In genomic region chr12:114612108-114612507, GRCm38 (mm10) we compare ENCODE assay signal across 19 mouse cellular contexts.
DNase-seq lines count a peak whose midpoint lies in the region; ATAC-seq and TF ChIP-seq lines count a peak whose summit lies in the region.
"Had no signal": no experiment of that assay in that cellular context is flagged by ENCODE, and none has a peak within 500 bp of the region (broad histone marks: within the 10 kb centered on the region; RNA-seq: fewer than 3 reads in every experiment).

No protein-coding gene starts in this region.

- H3K9ac ChIP-seq in intestine, postnatal 0 days (ENCODE audit: low read depth, low read length) = no peak overlapping the region
- H3K9ac ChIP-seq in midbrain, postnatal 0 days (replicated peaks; ENCODE audit: low read length, poor library complexity, severe bottlenecking) = no peak overlapping the region
- H3K9ac ChIP-seq: forebrain, embryonic 13.5 days; heart, embryonic 15.5 days; kidney, embryonic 15.5 days; liver, postnatal 0 days; neural tube, embryonic 12.5 days had no signal

- H3K36me3 ChIP-seq in intestine, postnatal 0 days (ENCODE audit: control insufficient read depth, insufficient read depth) = no peaks in the 10 kb centered on the region
- no peaks in the 10 kb centered on the region for H3K36me3 ChIP-seq in embryonic facial prominence, embryonic 10.5 days (replicated peaks)
- no peaks in the 10 kb centered on the region for H3K36me3 ChIP-seq in midbrain, postnatal 0 days (ENCODE audit: insufficient read depth, low read length)
- H3K36me3 ChIP-seq: G1E; heart, embryonic 15.5 days; kidney, embryonic 15.5 days; neural tube, embryonic 12.5 days had no signal

- 57% methylated on average over 2 of the region's 2 CpGs for WGBS in intestine, postnatal 0 days
- WGBS in embryonic facial prominence, embryonic 10.5 days = 84% methylated on average over 2 of the region's 2 CpGs
- 73% methylated on average over 2 of the region's 2 CpGs for WGBS in midbrain, postnatal 0 days

- TF ChIP-seq CTCF in intestine, postnatal 0 days (IDR thresholded peaks at IDR 0.05; ENCODE audit: low read depth) = no peak
- no peak for TF ChIP-seq CTCF in midbrain, postnatal 0 days (IDR thresholded peaks at IDR 0.05)

- H3K27me3 ChIP-seq in intestine, postnatal 0 days (replicated peaks; ENCODE audit: control insufficient read depth, insufficient read depth, low read length) = no peaks in the 10 kb centered on the region
- H3K27me3 ChIP-seq in embryonic facial prominence, embryonic 10.5 days (replicated peaks; ENCODE audit: low read depth, poor library complexity, severe bottlenecking) = no peaks in the 10 kb centered on the region
- H3K27me3 ChIP-seq in midbrain, postnatal 0 days (ENCODE audit: insufficient read depth, low read length) = no peaks in the 10 kb centered on the region
- H3K27me3 ChIP-seq: forebrain, embryonic 13.5 days; heart, embryonic 15.5 days; kidney, embryonic 15.5 days; neural tube, embryonic 12.5 days had no signal

- no peak overlapping the region for H3K4me2 ChIP-seq in intestine, postnatal 0 days (replicated peaks; ENCODE audit: low read depth)
- no peak overlapping the region for H3K4me2 ChIP-seq in midbrain, postnatal 0 days (ENCODE audit: low read depth, low read length, poor library complexity, severe bottlenecking)
- H3K4me2 ChIP-seq: forebrain, embryonic 13.5 days; heart, embryonic 15.5 days; kidney, embryonic 15.5 days; neural tube, embryonic 12.5 days had no signal

- H3K4me3 ChIP-seq in intestine, postnatal 0 days (ENCODE audit: low read depth, low read length) = no peak overlapping the region
- no peak overlapping the region for H3K4me3 ChIP-seq in embryonic facial prominence, embryonic 10.5 days
- no peak overlapping the region for H3K4me3 ChIP-seq in midbrain, postnatal 0 days (ENCODE audit: low read depth, low read length)
- H3K4me3 ChIP-seq: forebrain, embryonic 13.5 days; heart, embryonic 15.5 days; kidney, embryonic 15.5 days; neural tube, embryonic 12.5 days had no signal

- no peak overlapping the region for H3K27ac ChIP-seq in intestine, postnatal 0 days (ENCODE audit: low read depth, low read length)
- no peak overlapping the region for H3K27ac ChIP-seq in embryonic facial prominence, embryonic 10.5 days (replicated peaks)
- no peak overlapping the region for H3K27ac ChIP-seq in midbrain, postnatal 0 days (ENCODE audit: low read depth, low read length)
- H3K27ac ChIP-seq: forebrain, embryonic 13.5 days; heart, embryonic 15.5 days; kidney, embryonic 15.5 days; neural tube, embryonic 12.5 days had no signal

- H3K9me3 ChIP-seq in intestine, postnatal 0 days (ENCODE audit: control insufficient read depth) = 0 out of 2 replicates have a peak, but pooled peaks cover 5% of the 10 kb centered on the region
- peaks cover 34% of the 10 kb centered on the region for H3K9me3 ChIP-seq in embryonic facial prominence, embryonic 10.5 days
- H3K9me3 ChIP-seq in midbrain, postnatal 0 days (ENCODE audit: low read length) = peaks cover 24% of the 10 kb centered on the region; the same call in 1 of the 2 replicates

- ATAC-seq in common myeloid progenitor, adult 5-6 weeks (replicated peaks; ENCODE audit: low read depth, poor library complexity, severe bottlenecking) = peak; percentile 90
- peak; percentile 73 for ATAC-seq in monocyte, adult 5-6 weeks (replicated peaks; ENCODE audit: insufficient number of reproducible peaks, low FRiP score, low TSS enrichment, poor library complexity, severe bottlenecking)
- ATAC-seq in intestine, postnatal 0 days = no peak
- no peak for ATAC-seq in midbrain, postnatal 0 days (ENCODE audit: low FRiP score)
- ATAC-seq: forebrain, embryonic 13.5 days; liver, postnatal 0 days; midbrain, embryonic 16.5 days had no signal

- DNase-seq in CD4-positive, CD25-positive, alpha-beta regulatory T cell, adult 2 months (ENCODE audit: low read depth, low spot score) = peak; percentile 47
- DNase-seq in thymus, postnatal 14 days = peak; percentile 78
- DNase-seq in embryonic facial prominence, embryonic 10.5 days (ENCODE audit: low spot score) = no peak
- DNase-seq in midbrain, postnatal 0 days (ENCODE audit: low spot score) = no peak
- DNase-seq: cerebellum, adult 2 months; cerebellum, postnatal 36 days; gastrocnemius, postnatal 25 days; liver, postnatal 0 days; lung, postnatal 10 days; right cerebral cortex, adult 18-20 months had no signal

- no peaks in the 10 kb centered on the region for H3K4me1 ChIP-seq in intestine, postnatal 0 days (replicated peaks; ENCODE audit: control insufficient read depth, insufficient read depth, low read length)
- no peaks in the 10 kb centered on the region for H3K4me1 ChIP-seq in embryonic facial prominence, embryonic 10.5 days
- H3K4me1 ChIP-seq in midbrain, postnatal 0 days (ENCODE audit: insufficient read depth, low read length) = no peaks in the 10 kb centered on the region
- H3K4me1 ChIP-seq: forebrain, embryonic 13.5 days; heart, embryonic 15.5 days; kidney, embryonic 15.5 days; neural tube, embryonic 12.5 days had no signal

Comparison
In these comparisons a context has a peak if more than half of its experiments do, and no peak if none do; other contexts are left out.
1. DNase-seq: peak in CD4-positive, CD25-positive, alpha-beta regulatory T cell, adult 2 months (single experiment) and thymus, postnatal 14 days (single experiment); none in embryonic facial prominence, embryonic 10.5 days (single experiment) and midbrain, postnatal 0 days (single experiment).
2. ATAC-seq: peak in common myeloid progenitor, adult 5-6 weeks (single experiment) and monocyte, adult 5-6 weeks (single experiment); none in intestine, postnatal 0 days (single experiment) and midbrain, postnatal 0 days (single experiment).